Comparison of ENCODE assay signal across 10 mouse cellular contexts in genomic region chr1:191896806-191897552, GRCm38 (mm10). TPM values are rescaled to one million over a fixed set of nuclear protein-coding genes. Genes with fewer than 3 reads are reported as not detected.
A peak's percentile ranks its signal among the peaks of the same experiment; 100 is the strongest.
DNase-seq lines count a peak whose midpoint lies in the region; ATAC-seq and TF ChIP-seq lines count a peak whose summit lies in the region.
"Had no signal": no experiment of that assay in that cellular context is flagged by ENCODE, and none has a peak within 500 bp of the region (broad histone marks: within the 10 kb centered on the region; RNA-seq: fewer than 3 reads in every experiment).

No protein-coding gene starts in this region.

- H3K27ac ChIP-seq in intestine, postnatal 0 days (ENCODE audit: low read depth, low read length), result peak overlapping the region; percentile 50; the same call in 1 of the 2 replicates
- no peak overlapping the region for H3K27ac ChIP-seq in liver, postnatal 0 days (ENCODE audit: low read depth)
- H3K27ac ChIP-seq: embryonic facial prominence, embryonic 13.5 days had no signal

- no peak overlapping the region for H3K9ac ChIP-seq in intestine, postnatal 0 days (ENCODE audit: low read depth, low read length)
- no peak overlapping the region for H3K9ac ChIP-seq in liver, postnatal 0 days (replicated peaks)
- H3K9ac ChIP-seq: embryonic facial prominence, embryonic 13.5 days had no signal

- DNase-seq in left cerebral cortex, postnatal 4 days, result peak; percentile 58
- no peak for DNase-seq in left cerebral cortex, postnatal 36 days (ENCODE audit: low spot score in 2 of 2)
- peak; percentile 27 for DNase-seq in embryo, embryonic 11 days
- DNase-seq in lung, postnatal 36 days, result peak; percentile 88
- DNase-seq in spleen, postnatal 36 days (ENCODE audit: low spot score in 2 of 2), result no peak
- DNase-seq in left cerebral cortex, adult 18-20 months (ENCODE audit: low spot score in 2 of 2), result no peak
- DNase-seq in liver, postnatal 0 days, result no peak

- 39% methylated on average over 12 of the region's 12 CpGs for WGBS in intestine, postnatal 0 days
- 48% methylated on average over 12 of the region's 12 CpGs for WGBS in liver, postnatal 0 days (ENCODE audit: insufficient replicate concordance)

- H3K27me3 ChIP-seq in intestine, postnatal 0 days (replicated peaks; ENCODE audit: control insufficient read depth, insufficient read depth, low read length), result no peaks in the 10 kb centered on the region
- no peaks in the 10 kb centered on the region for H3K27me3 ChIP-seq in liver, postnatal 0 days (ENCODE audit: insufficient read depth, low read length)
- H3K27me3 ChIP-seq: embryonic facial prominence, embryonic 13.5 days had no signal

- no peaks in the 10 kb centered on the region for H3K36me3 ChIP-seq in intestine, postnatal 0 days (ENCODE audit: control insufficient read depth, insufficient read depth)
- no peaks in the 10 kb centered on the region for H3K36me3 ChIP-seq in liver, postnatal 0 days (replicated peaks; ENCODE audit: insufficient read depth, low read length)
- H3K36me3 ChIP-seq: embryonic facial prominence, embryonic 13.5 days had no signal

- no peak overlapping the region for H3K4me2 ChIP-seq in intestine, postnatal 0 days (replicated peaks; ENCODE audit: low read depth)
- no peak overlapping the region for H3K4me2 ChIP-seq in liver, postnatal 0 days (ENCODE audit: low read depth, low read length)
- H3K4me2 ChIP-seq: embryonic facial prominence, embryonic 13.5 days had no signal

- intact Hi-C loops in left cerebral cortex, postnatal 4 days (cut with DNase I), result no loop called here
- intact Hi-C loops in left cerebral cortex, postnatal 36 days (cut with DNase I), result no loop called here

- no peak for TF ChIP-seq EP300 in liver, postnatal 0 days (IDR thresholded peaks at IDR 0.05; ENCODE audit: low read depth)

- H3K4me3 ChIP-seq in intestine, postnatal 0 days (ENCODE audit: low read depth, low read length), result no peak overlapping the region
- H3K4me3 ChIP-seq in liver, postnatal 0 days (ENCODE audit: low read depth, low read length), result no peak overlapping the region
- H3K4me3 ChIP-seq: embryonic facial prominence, embryonic 13.5 days had no signal

- H3K9me3 ChIP-seq in intestine, postnatal 0 days (ENCODE audit: control insufficient read depth), result no peaks in the 10 kb centered on the region
- no peaks in the 10 kb centered on the region for H3K9me3 ChIP-seq in liver, postnatal 0 days (ENCODE audit: low read length)
- H3K9me3 ChIP-seq: embryonic facial prominence, embryonic 13.5 days; G1E had no signal

- H3K4me1 ChIP-seq in intestine, postnatal 0 days (replicated peaks; ENCODE audit: control insufficient read depth, insufficient read depth, low read length), result peaks cover 3% of the 10 kb centered on the region
- H3K4me1 ChIP-seq in liver, postnatal 0 days (ENCODE audit: insufficient read depth), result no peaks in the 10 kb centered on the region

- no peak for TF ChIP-seq CTCF in intestine, postnatal 0 days (IDR thresholded peaks at IDR 0.05; ENCODE audit: low read depth)
- no peak for TF ChIP-seq CTCF in liver, postnatal 0 days (IDR thresholded peaks at IDR 0.05; ENCODE audit: low read depth)

- no peak for ATAC-seq in intestine, postnatal 0 days
- no peak for ATAC-seq in liver, postnatal 0 days

RNA-seq across cellular contexts. Expression of gene Slc30a1, which starts 9.6 kb away (rescaled TPM):
- total RNA-seq in left cerebral cortex, postnatal 4 days (2021), result 10 to 100 TPM; 24.2 to 27.0 TPM
- total RNA-seq in left cerebral cortex, postnatal 36 days (2021), result 10 to 100 TPM; 34.3 to 40.5 TPM
- 11.6 and 12.8 TPM in 2 replicates for polyA plus RNA-seq in intestine, postnatal 0 days (2015; fragmentation: Nextera tagmentation; extraction: Ambion mirVana)
- total RNA-seq in left cerebral cortex, adult 18-20 months (2021), result 10 to 100 TPM; 28.7 to 35.9 TPM
- 4.3 and 7.0 TPM in 2 replicates for polyA plus RNA-seq in liver, postnatal 0 days (2015; fragmentation: Nextera tagmentation; extraction: Ambion mirVana)

Comparison
In these comparisons a context has a peak if more than half of its experiments do, and no peak if none do; other contexts are left out.
1. DNase-seq: peak in left cerebral cortex, postnatal 4 days (single experiment), embryo, embryonic 11 days (single experiment) and lung, postnatal 36 days (single experiment); none in left cerebral cortex, postnatal 36 days (0 of 2), spleen, postnatal 36 days (0 of 2), left cerebral cortex, adult 18-20 months (0 of 2) and liver, postnatal 0 days (single experiment).